Mouse (Mus musculus): ENCODE measurements around the gene Aacs. TPM values are rescaled to one million over a fixed set of nuclear protein-coding genes. Genes with fewer than 3 reads are reported as not detected.

Gene Aacs
- total and polyA plus RNA-seq, 3 experiments: 32.8 to 79.5 TPM; not detected in 1

- Histone ChIP-seq H3K4me3 (ENCODE audit: control insufficient read depth in 1 of 2, insufficient read depth in 1 of 2, low read depth in 2 of 2, low read length in 2 of 2) (peak overlapping the region; percentile 73 to 90), H3K27me3 (ENCODE audit: control insufficient read depth in 1 of 2, insufficient read depth in 2 of 2, low read length in 2 of 2) (no peaks in the 10 kb centered on the region), H3K36me3 (ENCODE audit: control insufficient read depth in 1 of 2, insufficient read depth in 2 of 2, low read length in 2 of 2) (peaks cover 0 to 2% of the 10 kb centered on the region in 2 experiments; a peak in 2 of 4 replicates), H3K79me2 (ENCODE audit: control insufficient read depth, insufficient read depth, low read length, poor library complexity) (peaks cover 33% of the 10 kb centered on the region), H3K27ac (ENCODE audit: control insufficient read depth, low read depth, low read length) (peak overlapping the region; percentile 54), H3K9me3 (replicated peaks; ENCODE audit: insufficient read depth, low read length) (no peaks in the 10 kb centered on the region), H3K9ac (ENCODE audit: control insufficient read depth, low read depth, low read length, poor library complexity, severe bottlenecking) (peak overlapping the region; percentile 83), H3K4me1 (ENCODE audit: control insufficient read depth in 1 of 2, insufficient read depth in 2 of 2, low read length in 2 of 2) (peaks cover 0 to 15% of the 10 kb centered on the region in 2 experiments; a peak in 1 of 4 replicates)
- TF ChIP-seq NELFE (IDR thresholded peaks at IDR 0.05; ENCODE audit: low read depth, low read length): no peak
- peak in 2 of 3 experiments; percentile 6 to 26; a peak in 2 of 6 replicates for TF ChIP-seq CTCF (IDR thresholded peaks at IDR 0.05 in 2 of 3, conservative IDR thresholded peaks at IDR 0.05 in 1 of 3; ENCODE audit: control insufficient read depth in 1 of 3, insufficient read depth in 1 of 3, low read depth in 2 of 3, low read length in 3 of 3, poor library complexity in 1 of 3, severe bottlenecking in 1 of 3)
- no peak for TF ChIP-seq NRF1 (IDR thresholded peaks at IDR 0.05; ENCODE audit: insufficient read depth, low read depth, low read length, poor library complexity, severe bottlenecking)
- TF ChIP-seq TBP (IDR thresholded peaks at IDR 0.05; ENCODE audit: low read depth, low read length): no peak
- no peak for TF ChIP-seq UBTF (IDR thresholded peaks at IDR 0.05; ENCODE audit: borderline replicate concordance, insufficient read depth, low read depth, low read length)
- no peak for TF ChIP-seq ZMIZ1 (IDR thresholded peaks at IDR 0.05; ENCODE audit: low read depth, low read length)
- DNase-seq (ENCODE audit: low read depth, low spot score): peak; percentile 52
These were observed 642 bp downstream of the Aacs start for GRCm38 (mm10) chr5:125476286-125476625.

GRCm38 (mm10) chr5:125476799-125477198 is 1.2 kb downstream of the Aacs start:
- H3K9me3 ChIP-seq (replicated peaks; ENCODE audit: insufficient read depth, low read length): no peaks in the 10 kb centered on the region
- peaks cover 0 to 2% of the 10 kb centered on the region in 2 experiments; a peak in 2 of 4 replicates for H3K36me3 ChIP-seq (ENCODE audit: control insufficient read depth in 1 of 2, insufficient read depth in 2 of 2, low read length in 2 of 2)
- peak overlapping the region; percentile 83 for H3K9ac ChIP-seq (ENCODE audit: control insufficient read depth, low read depth, low read length, poor library complexity, severe bottlenecking)
- peaks cover 33% of the 10 kb centered on the region for H3K79me2 ChIP-seq (ENCODE audit: control insufficient read depth, insufficient read depth, low read length, poor library complexity)
- no peak overlapping the region for H3K27ac ChIP-seq (ENCODE audit: control insufficient read depth, low read depth, low read length)
- H3K27me3 ChIP-seq (ENCODE audit: control insufficient read depth in 1 of 2, insufficient read depth in 2 of 2, low read length in 2 of 2): no peaks in the 10 kb centered on the region
- no peak for DNase-seq (ENCODE audit: low read depth, low spot score)
- peak overlapping the region; percentile 73 to 90; a peak in 3 of 4 replicates for H3K4me3 ChIP-seq (ENCODE audit: control insufficient read depth in 1 of 2, insufficient read depth in 1 of 2, low read depth in 2 of 2, low read length in 2 of 2)
- H3K4me1 ChIP-seq (ENCODE audit: control insufficient read depth in 1 of 2, insufficient read depth in 2 of 2, low read length in 2 of 2): peaks cover 0 to 18% of the 10 kb centered on the region in 2 experiments; a peak in 1 of 4 replicates
- TF ChIP-seq MYB (IDR thresholded peaks at IDR 0.05; ENCODE audit: low read depth, low read length) (no peak), MAZ (IDR thresholded peaks at IDR 0.05; ENCODE audit: low read depth, low read length) (0 out of 2 replicates have a peak, but pooled peaks have one; percentile 6), POLR2AphosphoS2 (IDR thresholded peaks at IDR 0.05; ENCODE audit: low read length) (no peak)

GRCm38 (mm10) chr5:125477533-125477932 is 1.9 kb downstream of the Aacs start:
- Histone ChIP-seq H3K4me1 (ENCODE audit: control insufficient read depth in 1 of 2, insufficient read depth in 2 of 2, low read length in 2 of 2) (peaks cover 0 to 18% of the 10 kb centered on the region in 2 experiments; a peak in 1 of 4 replicates), H3K9me3 (replicated peaks; ENCODE audit: insufficient read depth, low read length) (no peaks in the 10 kb centered on the region), H3K36me3 (ENCODE audit: control insufficient read depth in 1 of 2, insufficient read depth in 2 of 2, low read length in 2 of 2) (peaks cover 0 to 2% of the 10 kb centered on the region in 2 experiments; a peak in 2 of 4 replicates), H3K9ac (ENCODE audit: control insufficient read depth, low read depth, low read length, poor library complexity, severe bottlenecking) (no peak overlapping the region), H3K27ac (ENCODE audit: control insufficient read depth, low read depth, low read length) (no peak overlapping the region), H3K4me3 (ENCODE audit: control insufficient read depth in 1 of 2, insufficient read depth in 1 of 2, low read depth in 2 of 2, low read length in 2 of 2) (no peak overlapping the region), H3K79me2 (ENCODE audit: control insufficient read depth, insufficient read depth, low read length, poor library complexity) (peaks cover 33% of the 10 kb centered on the region), H3K27me3 (ENCODE audit: control insufficient read depth in 1 of 2, insufficient read depth in 2 of 2, low read length in 2 of 2) (no peaks in the 10 kb centered on the region)
- DNase-seq (ENCODE audit: low read depth, low spot score): no peak
- TF ChIP-seq JUND (IDR thresholded peaks at IDR 0.05; ENCODE audit: low read depth, low read length) (no peak), MYC (IDR thresholded peaks at IDR 0.05; ENCODE audit: low read depth, low read length) (no peak), KAT2A (conservative IDR thresholded peaks at IDR 0.05; ENCODE audit: low read depth, low read length) (no peak), POLR2AphosphoS2 (IDR thresholded peaks at IDR 0.05; ENCODE audit: low read length) (no peak), UBTF (IDR thresholded peaks at IDR 0.05; ENCODE audit: borderline replicate concordance, insufficient read depth, low read depth, low read length) (no peak), TBP (IDR thresholded peaks at IDR 0.05; ENCODE audit: low read depth, low read length) (no peak), TCF12 (IDR thresholded peaks at IDR 0.05; ENCODE audit: low read depth, low read length) (no peak), ETS1 (IDR thresholded peaks at IDR 0.05; ENCODE audit: low read depth, low read length) (no peak), ZKSCAN1 (IDR thresholded peaks at IDR 0.05; ENCODE audit: low read depth, low read length) (no peak)
